Mouse (Mus musculus) bone marrow, adult 2 months (tissue): ENCODE data around the gene Trim30d.

ENCODE experiments used
- CTCF ChIP-seq: fragments of 200-500 bp; IDR thresholded peaks from 2 replicates; pipeline ENCODE4 v1.5.1; 2011; ENCODE audit warnings: low read length, control low read depth; ENCODE audit not compliant: control insufficient read depth, insufficient read depth
- POLR2A ChIP-seq: fragments of 200-500 bp; IDR thresholded peaks from 2 replicates; pipeline ENCODE4 v1.6.1; 2011; ENCODE audit warnings: low read depth, mild to moderate bottlenecking, control low read depth, low read length, borderline replicate concordance; ENCODE audit not compliant: control insufficient read depth

DNA sequence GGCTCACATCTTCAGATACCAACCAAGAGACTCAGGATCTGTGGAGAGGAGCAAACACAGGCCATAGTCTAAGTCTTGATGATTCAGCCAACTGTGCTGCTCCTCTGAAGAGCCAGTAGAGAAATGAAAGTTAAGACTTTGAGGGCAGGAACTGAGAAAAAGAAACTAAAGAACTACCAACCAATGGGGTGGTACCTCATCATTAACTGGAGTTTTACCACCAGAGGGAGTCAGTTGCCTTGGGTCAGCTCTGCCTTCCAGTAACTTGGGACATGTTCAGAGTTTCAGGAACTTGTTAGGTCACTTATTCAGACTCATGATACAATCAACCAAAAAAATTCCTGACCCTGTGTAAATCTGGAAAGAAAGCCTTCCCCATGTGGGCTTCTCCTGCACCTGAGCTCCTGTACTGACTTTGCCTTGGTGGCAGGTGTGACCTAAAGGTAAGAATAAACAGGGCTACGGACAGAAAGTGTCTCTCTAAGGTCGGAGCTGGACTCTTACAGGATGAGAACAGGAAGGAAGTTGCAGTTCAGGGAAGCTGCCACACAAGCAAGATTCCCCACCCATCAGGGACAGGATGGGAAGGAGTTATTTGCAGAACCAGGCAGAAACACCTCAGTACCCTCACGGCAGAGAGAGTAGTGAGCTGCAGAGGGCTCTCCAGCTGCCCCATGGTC lies 42.4 kb downstream of the Trim30d start, which contains the start of gene Trim30a:
- no peak for TF ChIP-seq POLR2A
- 0 out of 2 replicates have a peak, but pooled peaks have one; percentile 8 for TF ChIP-seq CTCF
